Mouse (Mus musculus): ENCODE measurements at regions not wholly inside any gene's neighbourhood (a gene's known extent, or its start where the extent isn't known, plus 50 kb on each side); places are given as distances from the start of the nearest gene placed in this dataset.

DNA sequence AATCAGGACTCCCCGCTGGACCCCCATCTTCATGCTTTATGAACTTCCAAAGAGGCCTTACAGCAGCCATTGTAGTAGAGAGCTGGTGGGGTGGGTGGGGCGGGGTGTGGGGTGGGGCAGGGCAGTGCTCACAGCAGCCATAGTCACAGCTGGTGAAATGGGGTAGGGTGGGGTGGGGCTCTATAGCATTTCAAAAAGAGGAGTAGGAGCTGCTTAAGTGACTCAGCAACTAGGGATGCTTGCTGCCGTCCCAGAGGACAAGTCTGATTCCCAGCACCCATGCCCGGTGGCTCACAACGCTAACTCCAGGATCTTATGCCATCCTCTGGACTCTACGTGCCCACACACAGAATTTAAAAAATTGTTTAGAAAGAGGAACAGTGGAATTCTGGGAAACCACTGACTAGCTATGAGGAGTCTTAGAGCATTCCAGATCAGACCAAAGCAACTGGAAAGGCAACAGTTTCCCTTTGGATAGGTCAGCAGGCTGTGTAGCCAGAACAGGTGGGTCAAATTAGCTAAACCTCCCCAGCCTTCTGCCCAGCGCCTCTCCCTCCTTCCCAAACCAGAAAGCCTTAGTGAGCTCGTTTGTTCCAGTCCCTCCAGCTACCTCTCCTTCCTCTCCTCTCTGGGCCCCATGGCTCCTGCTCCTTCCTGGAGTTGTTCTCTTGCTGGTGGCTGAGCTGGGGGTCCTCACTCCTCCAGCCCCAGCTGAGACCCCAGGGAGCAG lies 89.7 kb downstream of the Syf2 start:
- POLR2A ChIA-PET, result interaction anchor here in 3 of 4 experiments (0.6 to 2.3 kb wide), 15 partner anchors 8 to 647 kb away, joined by 3 to 7 read pairs (median 4); no protein-coding TSS in a partner anchor
- CTCF ChIA-PET, result interaction anchor here (0.6 to 4.2 kb wide), 27 partner anchors 7 to 1087 kb away, joined by 3 to 19 read pairs (median 4); partner anchors contain the start of gene Rhd (in 1 of the 4)

DNA sequence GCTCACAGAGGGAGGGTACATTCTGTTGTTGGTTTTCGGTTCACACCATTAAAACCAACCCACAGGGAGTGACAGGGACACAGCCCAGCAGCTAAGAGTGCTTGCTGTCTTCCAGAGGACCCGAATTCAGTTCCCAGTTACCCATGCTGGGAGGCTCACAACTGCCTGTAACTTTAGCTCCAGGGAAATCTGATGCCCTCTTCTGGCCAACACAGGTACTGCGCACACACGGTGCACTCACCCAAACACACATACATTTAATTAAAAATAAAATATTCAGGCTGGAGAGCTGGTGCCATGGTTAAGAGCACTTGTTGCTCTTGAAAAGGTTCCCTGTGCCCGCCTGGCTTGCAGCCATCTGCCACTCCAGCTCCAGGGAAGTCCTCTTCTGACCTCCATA lies 92.5 kb downstream of the Syf2 start:
- POLR2A ChIA-PET, result interaction anchor here in 3 of 4 experiments (0.6 to 1.5 kb wide), 7 partner anchors 10 to 341 kb away, joined by 3 to 4 read pairs (median 3); no protein-coding TSS in a partner anchor
- CTCF ChIA-PET, result interaction anchor here (0.5 to 3.8 kb wide), 20 partner anchors 9 to 103 kb away, joined by 3 to 25 read pairs (median 4); no protein-coding TSS in a partner anchor

DNA sequence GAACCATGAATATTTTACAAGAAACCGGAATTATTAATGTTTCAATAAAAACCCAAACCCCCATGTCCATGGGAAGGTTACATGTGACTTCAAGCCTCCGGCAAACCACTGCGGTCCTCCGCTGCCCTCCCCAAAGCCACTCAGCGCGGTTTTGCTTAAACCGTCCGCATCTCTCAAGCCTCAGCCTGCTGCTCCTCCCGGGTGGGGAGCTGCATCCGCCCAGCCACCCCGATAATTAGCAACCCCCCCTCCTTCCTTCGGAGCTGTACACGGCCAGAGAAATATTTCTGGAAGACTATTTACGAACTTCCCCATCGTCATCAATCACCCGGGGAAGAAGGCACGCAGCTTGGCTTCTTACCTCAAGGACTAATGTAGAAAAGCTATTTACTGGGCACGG lies 94.7 kb upstream of the Runx3 start:
- POLR2A ChIA-PET, result interaction anchor here (0.6 to 2.0 kb wide), 6 partner anchors 10 to 919 kb away, joined by 3 to 10 read pairs (median 4); no protein-coding TSS in a partner anchor
- CTCF ChIA-PET, result interaction anchor here (0.7 to 3.8 kb wide), 10 partner anchors 8 to 41 kb away, joined by 3 to 19 read pairs (median 4); no protein-coding TSS in a partner anchor

DNA sequence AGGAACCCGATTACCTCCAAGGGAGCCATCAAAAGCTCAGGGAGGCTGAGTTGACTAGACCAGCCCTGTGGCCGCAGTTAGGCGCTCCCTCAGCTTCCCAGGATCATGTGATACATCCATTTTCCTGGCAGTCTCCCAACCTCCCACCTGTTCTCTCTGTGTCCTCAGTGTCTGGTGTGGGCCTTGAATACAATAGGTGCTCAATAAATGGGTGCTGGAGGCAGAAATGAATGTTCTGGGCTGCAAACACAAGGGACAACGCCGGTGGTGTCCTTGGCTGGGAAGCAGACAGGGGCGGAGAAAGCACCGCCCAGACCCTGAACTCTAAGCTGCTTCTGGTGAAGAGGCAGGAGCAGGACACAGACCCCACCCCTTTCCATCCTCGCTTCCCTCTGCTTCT lies 93.3 kb upstream of the Runx3 start:
- ChIA-PET POLR2A (interaction anchor here (0.6 to 2.0 kb wide), 24 partner anchors 9 to 273 kb away, joined by 3 to 10 read pairs (median 4); partner anchors contain the start of genes Rsrp1 (in 2 of the 4) and Clic4 (in 1 of the 4)), CTCF (interaction anchor here (0.6 to 3.7 kb wide), 19 partner anchors 8 to 1132 kb away, joined by 3 to 19 read pairs (median 4); no protein-coding TSS in a partner anchor)

DNA sequence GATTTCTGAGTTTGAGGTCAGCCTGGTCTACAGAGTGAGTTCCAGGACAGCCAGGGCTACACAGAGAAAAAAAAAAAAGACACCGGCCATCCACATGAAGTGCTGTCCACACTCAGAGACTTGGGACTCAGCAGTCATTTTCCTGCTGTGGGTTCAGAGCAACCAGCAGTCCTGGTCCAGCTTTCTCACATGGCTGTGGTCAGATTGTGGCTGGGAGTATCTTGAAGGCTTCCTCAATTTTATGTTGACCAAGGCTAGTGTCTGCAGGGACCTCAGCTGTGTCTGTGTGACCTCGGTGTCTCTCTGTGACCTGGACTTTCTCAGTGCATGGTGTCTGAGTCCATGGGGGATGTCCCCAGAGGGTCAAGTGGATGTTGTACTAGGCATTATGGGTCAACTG lies 90.7 kb upstream of the Runx3 start:
- CTCF ChIA-PET, result interaction anchor here in 2 of 4 experiments (1.0 to 2.3 kb wide), 2 partner anchors 16 to 17 kb away, joined by 5 to 8 read pairs; no protein-coding TSS in a partner anchor
- POLR2A ChIA-PET, result interaction anchor here in 1 of 4 experiments (1.3 kb wide), 1 partner anchor 9 kb away, joined by 3 read pairs; no protein-coding TSS in a partner anchor

DNA sequence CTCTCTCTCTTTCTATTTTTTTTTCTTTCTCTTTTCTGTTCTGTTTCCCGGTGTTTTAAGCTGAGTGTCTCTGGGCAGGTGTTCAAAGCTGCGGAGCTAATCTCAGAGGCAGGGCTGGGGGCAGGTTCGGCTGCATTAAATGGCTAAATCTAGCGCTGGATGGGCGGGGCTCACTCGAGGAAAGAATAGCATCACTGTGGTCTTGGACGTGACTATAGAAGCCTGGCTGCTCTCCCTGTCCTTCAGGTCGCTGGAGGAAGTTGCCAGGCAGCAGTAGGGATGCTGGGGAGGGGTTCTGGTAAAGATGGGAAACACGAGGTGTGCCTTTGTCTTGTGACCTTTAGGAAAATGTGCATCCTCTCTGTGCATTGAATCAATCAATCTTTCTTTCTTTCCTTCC lies 88.0 kb upstream of the Runx3 start:
- ChIA-PET POLR2A (interaction anchor here in 2 of 4 experiments (0.7 to 1.3 kb wide), 4 partner anchors 12 to 240 kb away, joined by 3 to 4 read pairs (median 3); partner anchors contain the start of genes Clic4 (in 1 of the 2) and Rsrp1 (in 1 of the 2)), CTCF (interaction anchor here in 3 of 4 experiments (0.6 kb wide), 4 partner anchors 12 to 47 kb away, joined by 3 to 4 read pairs (median 3); no protein-coding TSS in a partner anchor)

DNA sequence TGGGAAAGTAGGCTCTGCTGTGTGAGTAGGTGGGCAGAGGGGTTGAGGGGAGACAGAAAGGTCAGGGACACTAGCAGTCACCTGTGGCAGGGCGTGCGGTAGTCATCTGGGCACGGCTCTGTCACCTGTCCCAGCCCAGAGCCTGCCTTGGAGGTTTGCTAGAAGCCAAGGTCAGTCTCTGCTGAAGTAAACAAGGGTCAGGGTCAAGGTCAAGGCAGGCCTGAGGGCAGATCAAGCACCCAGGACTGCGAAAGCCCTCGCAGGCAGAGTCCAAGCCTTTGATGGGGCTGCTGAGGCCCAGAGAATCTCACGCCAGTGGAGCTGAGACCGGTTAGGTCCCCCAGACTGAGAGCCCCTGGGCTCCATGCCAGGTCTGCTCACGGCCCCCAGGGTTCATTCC lies 87.2 kb upstream of the Runx3 start:
- POLR2A ChIA-PET, result interaction anchor here in 2 of 4 experiments (0.6 to 1.5 kb wide), 5 partner anchors 10 to 239 kb away, joined by 3 to 5 read pairs (median 3); partner anchors contain the start of gene Clic4 (in 1 of the 2)
- CTCF ChIA-PET, result interaction anchor here in 3 of 4 experiments (0.6 to 2.3 kb wide), 11 partner anchors 10 to 33 kb away, joined by 3 to 15 read pairs (median 6); no protein-coding TSS in a partner anchor

DNA sequence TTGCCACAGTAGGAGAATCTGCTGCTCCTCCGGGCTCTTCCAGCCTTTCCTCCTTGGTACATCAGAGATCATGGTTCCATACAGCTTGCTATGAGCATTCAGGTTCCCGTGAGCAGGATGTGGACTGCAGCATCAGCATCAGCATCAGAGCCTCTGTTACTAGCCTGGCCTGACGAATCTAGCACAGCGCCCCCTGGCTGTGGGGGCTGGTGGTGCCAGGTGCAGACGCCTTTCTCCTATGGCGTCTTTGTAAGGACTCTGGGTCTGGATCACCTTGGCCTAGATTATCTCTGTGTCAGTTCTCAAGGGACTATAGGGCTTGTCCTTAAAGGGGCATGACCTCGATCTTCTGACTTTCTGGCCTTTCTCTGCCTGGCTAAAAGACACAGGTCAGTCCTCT lies 86.0 kb upstream of the Runx3 start:
- ChIA-PET POLR2A (interaction anchor here in 2 of 4 experiments (1.1 to 1.5 kb wide), 3 partner anchors 11 to 238 kb away, joined by 3 to 5 read pairs (median 4); partner anchors contain the start of gene Clic4 (in 1 of the 2)), CTCF (interaction anchor here (0.5 to 2.3 kb wide), 30 partner anchors 8 to 459 kb away, joined by 3 to 15 read pairs (median 4); no protein-coding TSS in a partner anchor)

DNA sequence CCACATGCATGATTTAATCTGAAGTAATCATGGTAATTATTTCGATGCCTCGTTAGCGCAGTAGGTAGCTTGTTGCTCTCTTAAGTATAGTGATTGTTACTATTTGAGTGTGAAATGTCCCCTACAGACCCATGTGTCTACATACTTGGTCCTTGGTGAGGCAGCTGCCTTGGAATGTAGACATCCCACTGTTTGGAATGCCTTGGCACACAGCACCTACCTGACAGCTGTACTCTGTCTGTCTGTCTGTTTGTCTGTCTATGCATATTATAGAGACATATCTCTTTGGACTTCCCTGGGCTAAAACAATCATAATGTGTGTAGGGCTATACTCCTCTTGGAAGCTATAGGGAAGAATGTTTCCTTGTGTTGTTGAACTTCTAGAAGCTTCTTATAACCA lies 83.7 kb upstream of the Runx3 start:
- CTCF ChIA-PET, result interaction anchor here in 3 of 4 experiments (0.6 to 2.2 kb wide), 6 partner anchors 10 to 1019 kb away, joined by 3 to 13 read pairs (median 5); no protein-coding TSS in a partner anchor

DNA sequence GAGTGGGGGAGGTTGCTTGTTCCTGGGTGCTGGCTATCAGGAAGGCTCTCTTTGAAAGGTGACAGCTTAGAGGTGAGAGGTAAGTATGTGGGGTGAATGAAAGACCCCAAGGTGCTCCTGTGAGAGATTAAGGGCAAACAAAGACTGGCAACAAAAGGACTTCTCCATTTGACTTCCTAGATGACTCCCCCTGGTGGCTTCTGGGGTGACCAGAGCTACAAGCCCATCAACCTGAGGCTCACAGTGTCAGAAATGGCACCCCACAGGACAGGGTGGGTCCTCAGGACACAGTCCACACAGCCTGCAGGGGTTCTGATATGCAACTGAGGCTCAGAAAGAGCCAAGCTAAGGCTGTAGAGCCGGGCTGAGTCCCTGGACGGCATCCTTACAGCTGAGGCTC lies 81.2 kb upstream of the Runx3 start:
- CTCF ChIA-PET, result interaction anchor here (0.6 to 1.9 kb wide), 9 partner anchors 15 to 872 kb away, joined by 3 to 6 read pairs (median 4); no protein-coding TSS in a partner anchor
- POLR2A ChIA-PET, result interaction anchor here in 2 of 4 experiments (1.2 to 1.3 kb wide), 2 partner anchors 11 to 15 kb away, joined by 3 read pairs; no protein-coding TSS in a partner anchor

More for the DNA sequence above, 83.7 kb upstream of the Runx3 start:
- POLR2A ChIA-PET, result interaction anchor here in 1 of 4 experiments (1.1 to 2.1 kb wide), 3 partner anchors 10 to 23 kb away, joined by 3 to 6 read pairs (median 5); no protein-coding TSS in a partner anchor

DNA sequence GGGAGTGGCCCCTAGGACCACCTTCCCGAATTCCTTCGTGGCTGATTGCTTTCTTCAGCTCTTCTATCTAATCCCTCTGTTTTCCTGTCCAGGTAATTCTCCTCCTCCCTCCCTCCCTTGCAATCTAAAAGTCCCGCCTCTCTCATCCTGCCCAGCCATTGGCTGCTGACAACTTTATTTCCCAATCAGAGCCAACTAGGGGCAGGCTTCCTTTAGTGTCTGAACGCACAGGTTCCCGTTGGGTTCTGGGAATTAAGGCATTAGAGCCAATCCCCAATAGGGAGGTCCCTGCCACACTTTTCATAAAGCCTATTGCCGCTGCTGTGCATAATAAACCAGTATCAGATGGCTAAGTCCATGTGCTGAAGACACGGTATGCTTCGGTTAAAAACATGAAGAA lies 78.5 kb upstream of the Runx3 start:
- ChIA-PET POLR2A (interaction anchor here in 1 of 4 experiments (1.2 to 1.6 kb wide), 2 partner anchors 14 to 118 kb away, joined by 3 to 4 read pairs; partner anchors contain the start of gene Rsrp1), CTCF (interaction anchor here in 1 of 4 experiments (0.7 kb wide), 1 partner anchor 614 kb away, joined by 6 read pairs; no protein-coding TSS in a partner anchor)

DNA sequence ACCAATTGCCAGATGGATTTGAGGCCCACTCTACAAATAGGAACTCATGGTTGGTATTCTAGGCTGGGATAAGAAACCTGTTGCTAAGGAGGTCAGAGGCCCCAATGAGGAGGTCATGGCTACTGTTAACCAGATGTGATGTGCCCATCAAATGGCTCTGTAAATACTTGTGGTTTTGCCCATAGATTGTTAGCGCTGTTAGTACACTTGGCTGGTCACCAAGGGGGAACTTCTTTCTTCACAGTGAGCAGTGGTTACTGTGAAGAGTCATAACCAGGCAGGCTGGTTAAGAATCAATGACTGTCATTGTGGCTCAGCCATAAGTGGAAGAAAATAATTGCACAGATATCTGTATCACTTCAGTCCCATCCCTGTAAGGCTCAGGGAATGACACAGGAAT lies 78.0 kb upstream of the Runx3 start:
- CTCF ChIA-PET, result no interaction called here
- POLR2A ChIA-PET, result no interaction called here

DNA sequence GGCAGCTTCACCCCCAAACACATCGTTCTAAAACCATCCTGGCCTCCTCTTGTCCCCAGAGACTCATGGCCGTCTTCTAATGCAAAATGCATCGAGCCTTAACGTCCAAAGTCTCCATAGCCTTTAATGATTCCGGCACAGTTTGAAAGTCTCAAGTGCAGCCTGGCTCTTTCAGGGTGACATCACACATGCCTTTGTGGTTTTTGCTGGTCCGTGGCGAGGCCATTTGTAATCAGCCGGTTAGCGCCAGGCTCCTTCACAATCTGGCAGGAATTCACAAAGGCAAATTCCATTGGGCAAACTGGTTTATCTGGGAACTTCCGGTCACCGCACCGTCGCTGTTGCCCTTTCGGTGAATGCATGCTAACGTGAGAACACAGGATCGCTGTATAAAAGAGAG lies 75.4 kb upstream of the Runx3 start:
- POLR2A ChIA-PET, result interaction anchor here in 2 of 4 experiments (1.2 to 1.8 kb wide), 4 partner anchors 13 to 254 kb away, joined by 3 to 4 read pairs (median 4); no protein-coding TSS in a partner anchor
- CTCF ChIA-PET, result interaction anchor here in 3 of 4 experiments (0.5 to 2.0 kb wide), 6 partner anchors 13 to 307 kb away, joined by 3 to 5 read pairs (median 4); no protein-coding TSS in a partner anchor

DNA sequence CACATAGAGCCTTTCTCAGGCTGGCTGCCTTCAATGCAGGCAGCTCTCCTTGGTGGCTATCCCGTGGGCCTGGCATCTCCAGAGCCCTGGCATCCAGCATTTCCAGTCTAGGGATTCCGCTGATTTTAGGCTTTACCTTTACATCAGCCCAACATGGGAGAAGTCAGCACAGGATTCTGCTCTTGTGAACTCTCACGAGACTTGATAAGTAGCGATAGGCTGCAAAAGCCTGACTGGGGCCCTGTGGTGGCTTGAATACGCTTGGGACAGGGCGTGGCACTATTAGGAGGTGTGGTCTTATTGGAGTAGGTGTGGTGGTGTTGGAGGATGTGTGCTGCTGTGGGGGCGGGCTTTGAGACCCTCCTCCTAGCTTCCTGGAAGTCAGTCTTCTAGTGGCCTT lies 73.8 kb upstream of the Runx3 start:
- ChIA-PET CTCF (interaction anchor here (0.6 to 2.3 kb wide), 9 partner anchors 10 to 490 kb away, joined by 3 to 9 read pairs (median 5); no protein-coding TSS in a partner anchor), POLR2A (interaction anchor here in 2 of 4 experiments (0.5 to 1.8 kb wide), 8 partner anchors 13 to 253 kb away, joined by 3 to 6 read pairs (median 3); no protein-coding TSS in a partner anchor)

DNA sequence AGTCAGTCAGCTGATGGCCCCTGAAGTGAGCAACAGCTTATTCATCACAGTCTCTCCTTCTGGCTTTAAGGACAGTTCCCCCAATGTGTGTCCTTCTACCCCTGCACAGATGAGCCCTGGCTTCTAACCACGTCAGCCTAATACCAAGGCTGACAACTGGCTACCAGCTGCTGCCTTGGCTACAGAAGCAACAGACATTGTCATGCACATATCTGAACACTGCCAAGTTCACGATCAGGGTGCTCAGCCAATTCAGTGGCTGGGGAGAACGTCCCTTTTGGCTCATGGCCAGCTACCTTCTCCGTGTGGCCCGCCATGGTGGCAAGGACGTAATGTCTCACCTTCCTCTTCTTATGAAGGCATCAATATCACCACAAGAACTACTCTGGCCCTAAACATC lies 73.2 kb upstream of the Runx3 start:
- POLR2A ChIA-PET, result interaction anchor here in 3 of 4 experiments (0.7 to 1.8 kb wide), 4 partner anchors 14 to 605 kb away, joined by 3 to 6 read pairs (median 4); no protein-coding TSS in a partner anchor

DNA sequence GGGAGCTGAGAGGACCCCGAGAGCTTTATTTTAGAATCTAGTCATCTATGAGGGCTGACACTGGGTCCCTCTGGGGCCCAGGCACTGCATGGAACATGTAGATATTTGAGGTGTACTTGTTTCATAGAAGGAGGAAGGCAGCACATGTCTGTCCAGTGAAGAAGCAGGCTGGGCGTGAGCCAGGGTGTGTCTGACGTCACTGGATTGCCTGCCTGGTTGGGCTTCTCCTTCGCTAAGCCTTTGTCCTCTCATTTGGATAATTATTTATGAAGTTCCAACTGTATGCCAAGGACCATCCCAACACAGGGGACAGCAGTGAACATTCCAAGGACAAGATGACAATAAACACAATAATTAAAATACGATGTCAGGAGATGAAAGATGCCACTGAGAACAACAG lies 72.7 kb upstream of the Runx3 start:
- POLR2A ChIA-PET, result interaction anchor here in 3 of 4 experiments (0.6 to 1.8 kb wide), 5 partner anchors 14 to 606 kb away, joined by 3 to 6 read pairs (median 3); no protein-coding TSS in a partner anchor

More for the DNA sequence above, 73.2 kb upstream of the Runx3 start:
- CTCF ChIA-PET, result interaction anchor here (0.9 to 2.3 kb wide), 6 partner anchors 10 to 34 kb away, joined by 3 to 9 read pairs (median 6); no protein-coding TSS in a partner anchor

DNA sequence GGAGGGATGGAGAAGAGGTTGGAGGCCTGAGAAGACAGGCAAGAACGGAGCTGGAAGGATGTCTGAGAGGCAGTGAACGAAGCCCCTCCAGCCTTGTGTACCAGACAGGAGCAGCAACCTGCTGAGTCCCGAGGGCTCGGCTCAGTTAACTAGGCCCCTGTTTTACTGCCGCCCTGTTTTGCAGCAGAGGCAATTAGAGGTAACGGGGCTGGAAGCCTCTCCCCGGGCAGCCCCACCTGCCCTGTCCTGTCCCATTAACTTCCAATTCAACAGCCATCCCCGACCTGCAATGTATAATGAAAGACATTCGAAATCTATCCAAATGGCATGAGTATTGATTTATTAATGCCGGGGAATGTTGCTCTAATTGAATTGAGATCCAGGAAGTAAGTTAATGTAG lies 70.5 kb upstream of the Runx3 start:
- CTCF ChIA-PET, result interaction anchor here in 1 of 4 experiments (1.0 kb wide), 1 partner anchor 94 kb away, joined by 3 read pairs; no protein-coding TSS in a partner anchor
- POLR2A ChIA-PET, result interaction anchor here in 2 of 4 experiments (0.6 kb wide), 4 partner anchors 23 to 243 kb away, joined by 3 to 7 read pairs (median 6); no protein-coding TSS in a partner anchor

More for the DNA sequence above, 72.7 kb upstream of the Runx3 start:
- CTCF ChIA-PET, result interaction anchor here in 1 of 4 experiments (2.3 kb wide), 1 partner anchor 11 kb away, joined by 6 read pairs; no protein-coding TSS in a partner anchor

Measured in embryonic stem cell, embryonic (primary cell).